Mouse (Mus musculus): Measurements from ENCODE around the gene Rgs5. TPM values are rescaled to one million over a fixed set of nuclear protein-coding genes. Genes with fewer than 3 reads are reported as not detected.

Gene Rgs5
- polyA plus RNA-seq, 1 experiment from 2014 or later: 5.9 TPM

- no peak for ATAC-seq (ENCODE audit: insufficient number of reproducible peaks, low FRiP score)
- Histone ChIP-seq H3K4me2 (no peak overlapping the region), H3K4me3 (no peak overlapping the region), H3K9me3 (replicated peaks) (no peaks in the 10 kb centered on the region), H3K27ac (ENCODE audit: poor library complexity, severe bottlenecking) (no peak overlapping the region), H3K9ac (no peak overlapping the region), H3K27me3 (replicated peaks) (no peaks in the 10 kb centered on the region), H3K36me3 (no peaks in the 10 kb centered on the region), H3K4me1 (replicated peaks) (no peaks in the 10 kb centered on the region)
- WGBS: 74% methylated on average over 9 of the region's 9 CpGs
Measured at GRCm38 (mm10) chr1:169680455-169681208, 25.3 kb downstream of the Rgs5 start.

- 71% methylated on average over 7 of the region's 7 CpGs for WGBS
- H3K4me2 ChIP-seq: no peak overlapping the region
Measured at GRCm38 (mm10) chr1:169682775-169683497, 27.6 kb downstream of the Rgs5 start.

GRCm38 (mm10) chr1:169685257-169685656, 30.0 kb downstream of the Rgs5 start:
- no peaks in the 10 kb centered on the region for H3K9me3 ChIP-seq (replicated peaks)
- no peak overlapping the region for H3K27ac ChIP-seq (ENCODE audit: poor library complexity, severe bottlenecking)
- H3K9ac ChIP-seq: no peak overlapping the region
- no peaks in the 10 kb centered on the region for H3K27me3 ChIP-seq (replicated peaks)
- no peaks in the 10 kb centered on the region for H3K36me3 ChIP-seq
- H3K4me1 ChIP-seq (replicated peaks): no peaks in the 10 kb centered on the region
- no peak overlapping the region for H3K4me2 ChIP-seq
- ATAC-seq (ENCODE audit: insufficient number of reproducible peaks, low FRiP score): no peak
- 77% methylated on average over 5 of the region's 5 CpGs for WGBS
- no peak overlapping the region for H3K4me3 ChIP-seq

More at GRCm38 (mm10) chr1:169682775-169683497, 27.6 kb downstream of the Rgs5 start:
- Histone ChIP-seq H3K9ac (no peak overlapping the region), H3K9me3 (replicated peaks) (no peaks in the 10 kb centered on the region), H3K4me3 (no peak overlapping the region), H3K27ac (ENCODE audit: poor library complexity, severe bottlenecking) (no peak overlapping the region), H3K4me1 (replicated peaks) (no peaks in the 10 kb centered on the region), H3K36me3 (no peaks in the 10 kb centered on the region), H3K27me3 (replicated peaks) (no peaks in the 10 kb centered on the region)
- ATAC-seq (ENCODE audit: insufficient number of reproducible peaks, low FRiP score): no peak

GRCm38 (mm10) chr1:169693040-169693439, 37.7 kb downstream of the Rgs5 start:
- 64% methylated on average over 2 of the region's 2 CpGs for whole genome bisulfite sequencing
- no peaks in the 10 kb centered on the region for H3K4me1 ChIP-seq (replicated peaks)
- no peaks in the 10 kb centered on the region for H3K36me3 ChIP-seq
- H3K4me2 ChIP-seq: no peak overlapping the region
- no peaks in the 10 kb centered on the region for H3K9me3 ChIP-seq (replicated peaks)
- H3K4me3 ChIP-seq: no peak overlapping the region
- no peaks in the 10 kb centered on the region for H3K27me3 ChIP-seq (replicated peaks)
- ATAC-seq (ENCODE audit: insufficient number of reproducible peaks, low FRiP score): no peak
- H3K9ac ChIP-seq: no peak overlapping the region
- no peak overlapping the region for H3K27ac ChIP-seq (ENCODE audit: poor library complexity, severe bottlenecking)

- H3K9ac ChIP-seq: no peak overlapping the region
- no peaks in the 10 kb centered on the region for H3K4me1 ChIP-seq (replicated peaks)
- WGBS: 64% methylated on average over 3 of the region's 3 CpGs
- H3K36me3 ChIP-seq: no peaks in the 10 kb centered on the region
- no peaks in the 10 kb centered on the region for H3K27me3 ChIP-seq (replicated peaks)
- no peak overlapping the region for H3K4me2 ChIP-seq
- H3K27ac ChIP-seq (ENCODE audit: poor library complexity, severe bottlenecking): no peak overlapping the region
- no peak for ATAC-seq (ENCODE audit: insufficient number of reproducible peaks, low FRiP score)
- H3K4me3 ChIP-seq: no peak overlapping the region
- no peaks in the 10 kb centered on the region for H3K9me3 ChIP-seq (replicated peaks)
Measured at GRCm38 (mm10) chr1:169693537-169693936, 38.2 kb downstream of the Rgs5 start.

- H3K4me3 ChIP-seq: no peak overlapping the region
Measured at GRCm38 (mm10) chr1:169695356-169695755, 40.1 kb downstream of the Rgs5 start.

GRCm38 (mm10) chr1:169697236-169697635, 41.9 kb downstream of the Rgs5 start:
- Histone ChIP-seq H3K4me2 (no peak overlapping the region), H3K36me3 (no peaks in the 10 kb centered on the region), H3K4me3 (no peak overlapping the region), H3K9ac (no peak overlapping the region), H3K4me1 (replicated peaks) (no peaks in the 10 kb centered on the region), H3K27ac (ENCODE audit: poor library complexity, severe bottlenecking) (no peak overlapping the region), H3K27me3 (replicated peaks) (no peaks in the 10 kb centered on the region), H3K9me3 (replicated peaks) (no peaks in the 10 kb centered on the region)
- 75% methylated on average over 4 of the region's 4 CpGs for whole genome bisulfite sequencing
- ATAC-seq (ENCODE audit: insufficient number of reproducible peaks, low FRiP score): no peak

More at GRCm38 (mm10) chr1:169695356-169695755, 40.1 kb downstream of the Rgs5 start:
- Histone ChIP-seq H3K9ac (no peak overlapping the region), H3K9me3 (replicated peaks) (no peaks in the 10 kb centered on the region), H3K4me1 (replicated peaks) (no peaks in the 10 kb centered on the region), H3K27me3 (replicated peaks) (no peaks in the 10 kb centered on the region), H3K27ac (ENCODE audit: poor library complexity, severe bottlenecking) (no peak overlapping the region), H3K4me2 (no peak overlapping the region), H3K36me3 (no peaks in the 10 kb centered on the region)
- 77% methylated on average over 3 of the region's 3 CpGs for WGBS
- ATAC-seq (ENCODE audit: insufficient number of reproducible peaks, low FRiP score): no peak

GRCm38 (mm10) chr1:169699184-169699583, 43.9 kb downstream of the Rgs5 start:
- 89% methylated on average over 2 of the region's 2 CpGs for WGBS
- Histone ChIP-seq H3K4me3 (no peak overlapping the region), H3K9ac (no peak overlapping the region), H3K27me3 (replicated peaks) (no peaks in the 10 kb centered on the region), H3K4me1 (replicated peaks) (no peaks in the 10 kb centered on the region), H3K36me3 (no peaks in the 10 kb centered on the region), H3K27ac (ENCODE audit: poor library complexity, severe bottlenecking) (no peak overlapping the region), H3K4me2 (no peak overlapping the region), H3K9me3 (replicated peaks) (no peaks in the 10 kb centered on the region)
- no peak for ATAC-seq (ENCODE audit: insufficient number of reproducible peaks, low FRiP score)

- Histone ChIP-seq H3K4me3 (no peak overlapping the region), H3K9ac (no peak overlapping the region), H3K4me2 (no peak overlapping the region), H3K27me3 (replicated peaks) (no peaks in the 10 kb centered on the region), H3K9me3 (replicated peaks) (no peaks in the 10 kb centered on the region), H3K4me1 (replicated peaks) (no peaks in the 10 kb centered on the region), H3K36me3 (no peaks in the 10 kb centered on the region), H3K27ac (ENCODE audit: poor library complexity, severe bottlenecking) (no peak overlapping the region)
- WGBS: 78% methylated on average over 4 of the region's 4 CpGs
- no peak for ATAC-seq (ENCODE audit: insufficient number of reproducible peaks, low FRiP score)
Measured at GRCm38 (mm10) chr1:169704395-169705087, 49.2 kb downstream of the Rgs5 start.

GRCm38 (mm10) chr1:169721836-169722235, 66.5 kb downstream of the Rgs5 start:
- Histone ChIP-seq H3K27ac (ENCODE audit: poor library complexity, severe bottlenecking) (no peak overlapping the region), H3K9ac (no peak overlapping the region), H3K36me3 (no peaks in the 10 kb centered on the region), H3K9me3 (replicated peaks) (no peaks in the 10 kb centered on the region), H3K4me2 (no peak overlapping the region), H3K4me1 (replicated peaks) (no peaks in the 10 kb centered on the region), H3K27me3 (replicated peaks) (no peaks in the 10 kb centered on the region), H3K4me3 (no peak overlapping the region)
- no peak for ATAC-seq (ENCODE audit: insufficient number of reproducible peaks, low FRiP score)
- WGBS: 91% methylated on average over 2 of the region's 2 CpGs

- no peaks in the 10 kb centered on the region for H3K36me3 ChIP-seq
- no peak overlapping the region for H3K4me3 ChIP-seq
- no peak overlapping the region for H3K27ac ChIP-seq (ENCODE audit: poor library complexity, severe bottlenecking)
- H3K9ac ChIP-seq: no peak overlapping the region
- no peaks in the 10 kb centered on the region for H3K4me1 ChIP-seq (replicated peaks)
- WGBS: 68% methylated on average over 3 of the region's 3 CpGs
- no peak for ATAC-seq (ENCODE audit: insufficient number of reproducible peaks, low FRiP score)
- H3K4me2 ChIP-seq: no peak overlapping the region
- H3K27me3 ChIP-seq (replicated peaks): no peaks in the 10 kb centered on the region
- H3K9me3 ChIP-seq (replicated peaks): no peaks in the 10 kb centered on the region
Measured at GRCm38 (mm10) chr1:169726319-169726718, 71.0 kb downstream of the Rgs5 start.
